Mouse (Mus musculus): ENCODE results near the gene Gm5294. TPM values are rescaled to one million over a fixed set of nuclear protein-coding genes. Genes with fewer than 3 reads are reported as not detected.

Gm5294 gene
- total RNA-seq, 2 experiments from 2014 or later: not detected

DNA sequence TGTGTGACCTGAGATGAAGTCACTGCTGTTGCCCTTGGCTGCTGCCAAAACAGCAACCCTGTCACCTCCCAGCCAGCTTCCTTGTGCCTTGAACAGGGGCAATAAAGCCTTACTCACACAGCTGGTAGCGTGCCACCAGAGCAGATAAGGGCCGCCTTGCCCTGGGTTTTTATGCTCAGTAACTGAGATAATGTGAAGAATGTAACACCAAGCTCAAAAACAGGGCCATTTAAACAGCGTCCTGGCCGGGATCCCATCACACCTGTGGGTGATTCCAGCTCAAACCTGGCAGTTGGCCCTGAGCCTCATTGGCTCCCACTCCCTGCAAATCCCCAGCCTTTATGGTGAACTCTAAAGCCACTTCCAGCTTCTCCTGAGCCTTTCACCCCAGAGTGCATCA lies 26.6 kb downstream of the Gm5294 start:
- DNase-seq (ENCODE audit: low spot score): no peak
- intact Hi-C loops (cut with DNase I): no loop called here

DNA sequence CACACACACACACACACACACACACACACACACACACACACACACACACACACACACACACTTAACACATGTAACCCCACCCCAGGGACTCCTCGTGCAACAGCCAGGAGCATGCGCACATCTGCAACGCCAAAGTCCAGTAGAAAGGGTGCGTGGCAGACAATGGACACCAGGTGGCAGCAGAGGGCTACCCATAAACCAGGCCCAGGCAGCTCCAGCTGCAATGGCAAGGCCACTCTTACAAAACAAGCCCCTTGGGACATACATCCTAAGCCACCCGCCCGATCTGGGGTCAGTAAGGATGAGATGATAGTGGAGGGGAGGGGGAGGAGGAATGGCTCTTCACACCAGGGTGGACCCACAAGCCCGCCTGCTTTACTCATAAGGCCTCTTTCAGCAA lies 28.2 kb downstream of the Gm5294 start:
- intact Hi-C loops (cut with DNase I): loop anchor here (1.0 to 2.0 kb wide), 3 partner anchors 237 to 481 kb away; no protein-coding TSS in a partner anchor
- peak; percentile 72 for DNase-seq (ENCODE audit: low spot score)

DNA sequence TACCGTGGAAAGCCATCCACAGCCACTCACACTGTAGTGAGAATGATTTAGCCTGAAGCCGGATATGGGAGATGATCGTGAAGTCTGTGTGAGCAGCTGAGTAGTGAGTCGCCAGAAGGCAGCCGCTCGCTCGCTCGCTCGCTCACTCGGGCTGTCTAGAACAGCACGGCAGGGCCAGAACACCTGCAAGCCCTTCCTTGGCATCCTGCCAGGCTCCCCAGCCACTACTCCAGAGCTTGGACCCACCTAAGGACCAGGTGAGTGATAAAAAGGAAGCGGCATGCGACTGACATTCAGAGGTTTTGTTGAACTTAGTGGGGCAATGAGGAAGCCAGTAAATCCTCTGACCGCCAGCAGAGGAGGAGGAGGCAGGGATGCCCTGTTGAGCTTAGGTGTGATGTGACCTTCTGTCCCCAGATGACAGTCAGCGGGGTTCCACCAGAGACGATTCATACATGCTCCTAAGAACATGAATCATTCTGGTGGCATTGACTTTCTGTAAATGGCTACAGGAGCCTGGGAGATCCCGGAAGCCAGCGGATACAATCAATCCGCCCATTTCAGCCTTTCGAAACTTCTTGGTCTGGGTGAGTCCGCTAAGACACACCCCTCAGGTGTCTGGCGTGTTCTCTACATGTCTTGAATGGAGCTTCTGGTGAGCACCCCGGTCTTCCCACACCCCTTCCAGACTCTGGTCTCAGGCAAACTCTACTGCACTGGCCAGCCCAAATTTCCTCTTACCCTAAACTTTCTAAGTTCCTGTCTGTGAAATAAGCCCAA lies 30.0 kb downstream of the Gm5294 start:
- no peak for DNase-seq (ENCODE audit: low spot score)
- intact Hi-C loops (cut with DNase I): loop anchor here (2.0 kb wide), 2 partner anchors 235 to 479 kb away; no protein-coding TSS in a partner anchor

DNA sequence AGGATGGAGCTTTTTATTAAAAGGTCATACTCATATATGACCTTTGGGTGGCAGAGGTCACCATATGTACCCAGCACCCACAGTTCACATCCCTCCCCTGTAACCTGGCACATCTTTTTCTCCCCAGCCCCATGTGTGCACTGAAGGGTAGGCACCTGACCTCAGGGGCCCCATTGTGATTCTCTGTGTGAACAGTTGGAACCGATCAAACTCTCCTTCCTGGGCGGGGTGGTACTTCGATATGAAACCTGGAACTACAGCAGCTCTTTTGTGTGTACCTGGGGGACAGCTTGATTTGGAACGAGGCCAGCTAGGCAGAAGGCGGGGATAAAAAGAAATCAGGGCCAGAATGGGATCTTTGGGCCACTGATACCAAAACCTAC lies 30.6 kb downstream of the Gm5294 start:
- intact Hi-C loops (cut with DNase I): no loop called here

DNA sequence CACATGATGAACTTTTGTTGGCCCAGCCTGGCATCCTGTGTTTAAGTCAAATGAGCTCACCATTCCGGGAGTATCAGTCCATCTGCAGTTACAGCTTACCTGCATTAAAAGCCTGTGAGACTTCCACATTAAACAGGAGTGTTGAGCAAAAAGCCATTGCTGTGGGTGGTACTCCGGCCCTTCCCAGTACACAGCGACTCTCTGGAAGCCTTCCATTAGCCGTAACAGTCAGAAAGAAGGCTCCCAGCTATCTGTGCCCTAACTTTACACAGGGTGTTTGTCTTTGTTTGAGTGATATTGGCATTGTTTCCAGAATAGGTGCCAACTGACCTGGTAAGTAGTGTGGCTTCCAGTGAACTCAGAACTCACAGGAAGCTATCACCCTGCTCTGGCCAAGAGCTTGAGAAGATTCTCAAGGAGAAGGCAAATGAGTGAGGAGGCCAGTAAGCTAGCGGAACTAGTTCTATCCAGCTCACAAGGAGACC lies 31.5 kb downstream of the Gm5294 start:
- DNase-seq (ENCODE audit: low spot score): no peak
- intact Hi-C loops (cut with DNase I): no loop called here

More for the DNA sequence above, 30.6 kb downstream of the Gm5294 start:
- DNase-seq (ENCODE audit: low spot score): no peak

DNA sequence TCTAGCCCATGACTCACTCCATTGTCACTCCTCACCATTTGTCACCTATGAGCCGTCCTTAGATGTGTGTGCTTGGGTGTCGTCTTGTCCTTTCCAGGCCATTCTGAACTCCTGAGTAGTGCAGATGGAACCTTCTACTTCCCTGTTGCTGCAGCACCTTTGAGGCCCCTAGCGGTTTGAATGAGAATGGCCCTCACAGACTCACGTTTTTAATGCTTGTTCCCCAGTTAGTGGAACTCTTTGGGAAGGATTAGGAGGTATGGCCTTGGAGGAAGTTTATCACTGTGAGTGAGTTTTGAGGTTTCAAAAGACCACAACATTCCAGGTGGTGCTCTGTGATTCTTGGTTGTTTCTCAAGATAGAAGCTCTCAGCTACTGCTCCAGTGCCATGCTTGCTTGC lies 32.3 kb downstream of the Gm5294 start:
- no peak for DNase-seq (ENCODE audit: low spot score)
- intact Hi-C loops (cut with DNase I): no loop called here

DNA sequence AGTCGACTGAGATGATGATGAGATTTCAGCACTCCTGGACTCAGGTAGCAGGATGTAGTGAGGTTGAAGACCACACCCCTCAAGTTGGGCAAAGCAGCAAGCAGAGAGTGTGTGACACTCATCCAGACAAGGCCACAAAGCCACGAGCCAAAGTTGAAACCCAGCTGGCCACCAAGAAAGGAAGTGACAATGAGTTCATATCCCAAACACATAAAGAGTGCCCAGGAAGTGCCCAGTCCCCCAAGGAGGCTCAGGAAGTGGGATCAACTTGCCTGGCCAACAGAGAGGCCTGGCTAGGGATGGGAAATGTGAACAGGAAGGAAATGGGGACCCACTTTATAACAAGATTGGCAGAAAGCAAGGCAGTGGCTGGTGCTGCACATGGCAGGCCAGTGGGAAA lies 33.5 kb downstream of the Gm5294 start:
- intact Hi-C loops (cut with DNase I): no loop called here
- DNase-seq (ENCODE audit: low spot score): no peak

DNA sequence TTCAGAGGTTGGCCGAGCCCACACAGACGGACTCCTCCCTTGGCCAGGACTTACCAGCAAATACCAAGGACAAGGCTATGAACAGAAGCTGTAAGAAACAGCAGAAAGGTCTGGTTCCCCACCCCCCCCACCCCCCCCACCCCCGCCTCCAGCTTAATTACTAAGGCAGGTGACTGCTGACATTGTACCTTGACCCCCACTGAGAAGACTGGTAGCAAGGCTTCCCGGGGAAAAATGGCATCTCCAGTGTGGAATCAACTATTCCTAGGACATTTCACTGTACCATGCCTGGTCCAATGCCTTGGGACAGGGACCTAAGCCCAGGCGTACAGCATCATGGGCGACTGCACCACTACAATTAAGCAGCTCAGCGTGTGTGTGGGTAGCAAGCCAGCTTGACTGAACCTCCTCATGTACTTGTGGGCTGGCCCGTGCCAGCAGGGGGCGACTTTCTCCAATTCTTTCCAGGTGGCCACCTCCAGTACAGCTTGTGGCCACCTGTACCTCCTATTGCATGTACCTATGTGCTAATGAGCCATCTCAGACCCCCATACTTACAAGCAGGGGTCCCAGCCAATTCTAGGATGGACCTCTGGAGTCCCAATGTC lies 37.2 kb downstream of the Gm5294 start:
- intact Hi-C loops (cut with DNase I): loop anchor here (1.0 to 5.0 kb wide), 3 partner anchors 75 to 150 kb away; no protein-coding TSS in a partner anchor
- peak; percentile 20 for DNase-seq (ENCODE audit: low spot score)

DNA sequence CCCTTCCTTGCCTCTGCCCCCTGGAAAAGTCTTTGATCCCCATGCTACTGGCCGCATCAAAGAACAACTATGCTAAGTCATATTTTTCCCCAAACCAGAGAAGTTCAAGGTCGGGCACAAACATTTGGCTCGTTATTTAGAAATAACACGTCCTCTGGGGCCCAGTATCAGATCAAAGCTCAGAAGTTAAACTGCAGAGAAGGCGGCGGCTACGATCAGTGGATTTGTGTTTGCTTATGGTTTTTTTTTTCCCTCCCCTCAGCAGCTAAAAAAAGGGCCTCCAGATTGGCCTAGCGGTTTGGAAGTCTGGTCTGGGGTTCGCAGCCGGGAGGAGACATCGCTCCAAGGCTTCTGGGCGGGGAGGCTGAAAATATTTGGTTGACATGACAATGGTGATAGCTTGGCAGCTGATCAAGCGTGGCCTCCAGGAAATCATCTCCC lies 38.0 kb downstream of the Gm5294 start:
- DNase-seq (ENCODE audit: low spot score): no peak
- intact Hi-C loops (cut with DNase I): loop anchor here (1.0 to 5.0 kb wide), 3 partner anchors 74 to 149 kb away; no protein-coding TSS in a partner anchor

DNA sequence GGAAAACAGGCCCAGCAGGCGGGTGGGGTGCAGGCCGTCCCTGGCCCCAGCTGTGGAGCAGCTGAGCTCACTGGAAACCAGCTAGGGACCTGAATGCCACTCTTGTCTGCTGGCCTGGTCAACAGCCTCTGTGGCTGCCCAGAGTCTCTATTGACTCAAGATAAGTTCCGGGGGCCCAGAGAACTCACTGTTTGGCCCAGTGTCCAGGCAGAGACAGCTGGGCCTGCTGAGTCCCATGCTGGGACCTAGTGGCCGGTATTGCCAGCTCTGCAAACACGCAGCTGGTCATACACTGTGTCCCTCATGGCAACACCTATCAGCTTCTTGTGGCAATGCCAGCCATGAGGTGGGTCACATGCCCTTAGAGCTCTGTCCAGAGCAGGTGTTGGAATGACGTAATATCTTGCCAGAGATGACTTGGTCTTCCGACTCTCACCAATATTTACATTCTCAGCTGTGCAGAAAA lies 43.8 kb downstream of the Gm5294 start:
- intact Hi-C loops (cut with DNase I): no loop called here
- no peak for DNase-seq (ENCODE audit: low spot score)

DNA sequence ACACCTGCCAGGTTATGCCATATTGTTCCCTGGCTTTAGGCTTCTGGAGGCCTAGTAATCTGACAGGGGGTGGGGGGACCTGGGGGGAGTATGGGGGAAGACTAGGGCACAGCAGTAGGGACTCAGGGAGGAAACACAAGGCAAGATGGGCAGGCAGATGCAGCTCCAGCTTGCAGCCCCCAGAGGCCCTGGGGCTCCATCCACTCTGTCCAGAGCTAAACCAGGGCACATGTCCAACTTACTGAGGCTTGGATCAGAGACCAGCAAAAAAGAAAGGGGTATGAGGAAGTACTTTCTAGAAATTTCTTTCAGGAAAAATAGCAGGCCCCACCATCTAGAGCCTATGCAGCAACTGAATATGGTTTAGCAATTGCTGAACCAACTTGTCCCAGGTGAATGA lies 44.3 kb downstream of the Gm5294 start:
- intact Hi-C loops (cut with DNase I): no loop called here

DNA sequence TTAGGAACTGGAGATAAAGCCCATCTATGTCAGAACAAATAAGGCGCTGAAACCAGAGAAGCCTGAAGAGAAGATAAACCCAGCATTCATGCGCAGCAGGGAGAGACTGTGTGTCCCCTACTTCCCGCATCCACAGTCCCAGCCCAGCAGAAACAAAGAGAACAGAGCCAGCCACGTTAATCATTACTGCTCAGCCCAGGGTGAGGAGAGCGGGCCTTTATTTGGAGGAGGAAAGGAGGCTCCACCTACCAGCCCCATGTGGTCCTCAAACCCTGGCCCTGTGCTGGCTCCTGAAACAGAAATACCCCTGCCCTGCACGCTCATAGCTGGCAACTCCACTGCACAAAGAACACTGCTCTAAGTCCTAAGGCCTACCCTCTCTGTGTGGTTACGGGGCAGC lies 45.0 kb downstream of the Gm5294 start:
- no peak for DNase-seq (ENCODE audit: low spot score)
- intact Hi-C loops (cut with DNase I): no loop called here

More for the DNA sequence above, 44.3 kb downstream of the Gm5294 start:
- DNase-seq (ENCODE audit: low spot score): no peak

DNA sequence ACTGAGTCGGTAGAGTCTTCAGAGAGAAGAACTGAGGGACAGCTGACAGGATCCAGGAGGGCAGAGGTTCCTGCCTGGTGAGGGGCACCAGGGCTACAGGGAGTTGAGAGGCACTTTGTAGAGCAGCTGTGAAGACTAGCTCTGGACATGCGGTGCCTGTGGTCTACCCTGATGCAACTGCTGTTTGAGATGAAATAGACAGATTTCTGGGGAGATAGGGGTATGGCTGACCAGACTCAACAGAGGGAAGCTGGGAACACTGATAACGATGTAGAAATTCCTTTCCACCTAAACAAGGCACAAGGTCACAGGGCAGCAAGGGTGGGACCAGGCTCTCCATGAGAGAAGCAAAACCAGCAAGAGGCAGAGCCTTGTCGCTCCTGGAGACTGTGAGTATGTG lies 45.8 kb downstream of the Gm5294 start:
- no peak for DNase-seq (ENCODE audit: low spot score)
- intact Hi-C loops (cut with DNase I): no loop called here

Other genes starting within 250 kb of the Gm5294 start
- 10 to 100 TPM; 19.9 to 22.4 TPM for gene Zfp68, start 200.3 kb upstream of the Gm5294 start, total RNA-seq (2021)
- 1 to 10 TPM; 4.3 to 5.0 TPM for gene A430033K04Rik, start 197.2 kb upstream of the Gm5294 start, total RNA-seq (2021)
- gene Fam20c, start 65.6 kb upstream of the Gm5294 start, total RNA-seq (2021): 10 to 100 TPM; 10.7 to 12.2 TPM
- 10 to 100 TPM; 23.3 to 27.2 TPM for gene Pdgfa, start 177.3 kb downstream of the Gm5294 start, total RNA-seq (2021)

All from heart, postnatal 25 days (tissue).